Mouse (Mus musculus) megakaryocyte, embryonic 14.5 days (primary cell): ENCODE data around the gene Nr3c2.

Experiments
- FLI1 ChIP-seq: IDR thresholded peaks from 2 replicates; pipeline ENCODE4 v1.6.1; 2012; ENCODE audit warnings: low read length, inconsistent platforms, mixed read lengths
- GATA1 ChIP-seq: IDR thresholded peaks from 3 replicates; pipeline ENCODE4 v1.6.1; 2012; ENCODE audit warnings: mixed read lengths, low read length, inconsistent platforms, borderline replicate concordance

DNA sequence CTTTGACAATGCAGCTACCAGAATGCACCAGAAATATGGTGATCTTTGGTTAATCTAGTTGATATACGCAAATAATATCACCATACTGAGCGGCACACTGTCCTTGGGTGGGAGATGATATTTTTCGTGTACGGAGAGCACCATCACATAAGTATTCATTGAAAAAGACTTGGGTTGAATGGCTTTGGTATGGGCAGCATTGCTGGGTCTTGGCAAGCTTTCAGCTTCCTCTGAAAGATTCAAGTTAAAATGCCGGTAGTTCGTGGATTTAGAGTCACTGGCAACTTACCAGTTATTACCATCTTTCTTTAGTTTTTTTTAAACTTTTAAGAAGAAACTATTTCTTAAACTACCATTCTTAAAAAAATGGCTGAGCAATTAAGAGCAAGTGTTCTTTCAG lies 315.9 kb downstream of the Nr3c2 start:
- TF ChIP-seq GATA1 (no peak), FLI1 (no peak)
